Mouse (Mus musculus): ENCODE results near the gene Ncoa5.

The Ncoa5 gene

GRCm38 (mm10) chr2:165050826-165051548, 16.3 kb upstream of the Ncoa5 start:
- DNase-seq (ENCODE audit: low spot score in 2 of 2) = no peak

DNA sequence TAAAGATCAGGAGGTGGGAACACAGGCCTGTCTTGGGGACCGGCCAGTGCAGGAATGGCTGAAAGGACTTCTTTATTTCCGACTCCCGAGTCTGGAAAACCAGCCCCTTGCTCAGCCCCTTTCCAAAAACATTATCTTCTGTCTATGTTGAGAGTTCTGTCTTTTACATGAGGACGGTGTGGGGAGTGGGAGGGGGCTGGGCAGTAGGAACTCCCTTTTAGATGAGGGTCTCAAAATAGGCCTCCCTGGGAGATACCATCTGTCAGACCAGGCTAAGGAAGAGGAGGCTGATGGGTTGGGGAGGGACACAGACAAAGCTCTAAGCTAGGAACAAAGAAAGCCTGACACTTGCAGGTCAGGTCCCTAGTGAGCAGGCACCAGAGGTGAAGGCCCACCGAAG, 14.4 kb upstream of the Ncoa5 start:
- no peak for DNase-seq (ENCODE audit: low spot score in 2 of 2)

DNA sequence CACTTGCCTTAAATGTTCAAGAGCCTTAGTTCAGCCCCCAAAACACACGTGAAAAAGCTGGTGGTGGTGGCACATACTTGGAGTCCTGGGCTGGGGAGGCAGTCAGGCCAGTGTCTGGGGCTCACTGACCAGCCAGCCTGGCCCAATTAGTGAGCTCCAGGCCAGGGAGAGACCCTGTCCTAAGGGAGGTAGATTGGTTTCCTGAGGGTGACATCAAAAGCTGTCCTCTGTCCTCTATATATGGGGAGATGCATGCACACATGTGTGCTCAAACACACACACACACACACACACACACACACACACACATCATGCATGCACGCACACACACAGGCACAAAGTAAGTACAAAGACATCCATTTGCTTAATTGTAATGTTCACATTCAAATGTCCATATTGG, 9.1 kb upstream of the Ncoa5 start:
- DNase-seq (ENCODE audit: low spot score in 2 of 2) = no peak

DNA sequence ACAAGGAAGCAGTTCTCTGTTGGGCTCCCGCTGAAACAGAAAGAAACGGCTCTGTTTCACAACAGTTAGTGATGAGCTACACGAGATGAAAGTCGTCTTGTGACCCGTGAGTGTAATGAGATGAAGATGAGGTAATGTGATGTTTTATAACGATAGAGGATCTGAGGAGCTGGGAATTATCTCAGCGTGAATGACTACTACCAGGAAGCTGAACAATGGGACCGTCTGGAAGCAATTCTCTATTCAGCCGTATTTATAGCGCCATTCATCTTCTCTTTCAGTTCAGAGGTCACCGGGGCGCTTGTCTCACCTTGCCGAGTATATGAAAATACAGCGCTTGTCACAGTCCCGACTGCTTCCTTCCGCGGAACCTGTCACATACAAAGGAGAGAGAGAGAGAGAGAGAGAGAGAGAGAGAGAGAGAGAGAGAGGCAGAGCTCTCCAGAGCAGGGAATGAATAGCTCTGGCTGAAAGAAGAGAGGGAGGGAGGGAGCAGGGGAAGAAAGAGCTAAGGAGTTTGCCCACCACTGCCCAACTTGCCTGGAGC, 8.5 kb upstream of the Ncoa5 start:
- DNase-seq (ENCODE audit: low spot score in 2 of 2) = no peak

DNA sequence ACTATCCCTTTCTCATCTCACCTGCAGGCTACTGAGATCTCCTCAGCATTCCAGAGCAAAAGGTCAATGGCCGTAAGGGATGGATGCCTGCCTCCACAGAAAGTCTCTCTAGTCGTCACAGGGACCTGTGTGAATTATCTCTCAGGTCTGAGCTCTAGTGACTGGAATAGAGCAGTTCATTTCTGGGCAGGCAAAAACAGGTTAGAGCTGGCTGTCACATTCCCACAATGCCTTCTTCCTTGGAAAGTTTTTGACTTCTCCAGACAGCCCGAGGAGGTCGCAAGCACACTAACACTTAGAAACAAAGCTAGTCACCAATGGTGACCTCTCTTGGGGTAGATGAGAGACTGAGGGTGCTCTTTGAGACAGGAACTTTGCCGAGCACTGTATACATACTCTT, 7.5 kb upstream of the Ncoa5 start:
- DNase-seq (ENCODE audit: low spot score in 2 of 2) = no peak

- no peak for DNase-seq (ENCODE audit: low spot score in 2 of 2)
Measured at GRCm38 (mm10) chr2:165037415-165037814, 2.7 kb upstream of the Ncoa5 start.

- no peak for DNase-seq (ENCODE audit: low spot score in 2 of 2)
Measured at GRCm38 (mm10) chr2:165035058-165035431, 378 bp upstream of the Ncoa5 start.

GRCm38 (mm10) chr2:165033306-165033705, 1.4 kb downstream of the Ncoa5 start:
- peak; percentile 16 for DNase-seq (ENCODE audit: low spot score in 2 of 2)

DNA sequence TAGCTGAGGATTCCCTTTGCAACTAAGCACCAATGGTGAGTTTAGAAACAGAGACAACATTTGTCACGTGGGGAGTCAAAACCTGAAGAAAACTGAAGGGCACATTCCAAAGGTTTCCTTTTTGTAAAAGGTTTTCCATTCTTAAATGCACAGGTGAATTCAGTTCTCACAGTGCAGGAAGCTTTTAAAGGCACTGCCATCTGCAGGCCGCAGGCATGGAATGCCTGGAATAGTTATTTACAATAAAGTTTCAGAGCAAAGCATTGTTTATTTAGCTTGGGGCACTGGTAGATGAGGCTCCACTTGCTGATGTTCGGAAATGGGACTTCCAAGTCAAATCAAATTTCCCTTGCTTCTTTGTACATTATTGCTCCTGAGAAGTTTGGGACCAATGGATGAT, 2.1 kb downstream of the Ncoa5 start:
- DNase-seq (ENCODE audit: low spot score in 2 of 2) = no peak

GRCm38 (mm10) chr2:165027163-165027562, 7.5 kb downstream of the Ncoa5 start:
- DNase-seq (ENCODE audit: low spot score in 2 of 2) = no peak

- no peak for DNase-seq (ENCODE audit: low spot score in 2 of 2)
Measured at GRCm38 (mm10) chr2:165020490-165020889, 14.2 kb downstream of the Ncoa5 start.

GRCm38 (mm10) chr2:165014935-165015334, 19.7 kb downstream of the Ncoa5 start:
- DNase-seq (ENCODE audit: low spot score in 2 of 2) = no peak

- DNase-seq (ENCODE audit: low spot score in 2 of 2) = no peak
Measured at GRCm38 (mm10) chr2:165010351-165010750, 24.3 kb downstream of the Ncoa5 start.

GRCm38 (mm10) chr2:165009581-165009980, 25.1 kb downstream of the Ncoa5 start:
- no peak for DNase-seq (ENCODE audit: low spot score in 2 of 2)

- DNase-seq (ENCODE audit: low spot score in 2 of 2) = no peak
Measured at GRCm38 (mm10) chr2:165009161-165009560, 25.5 kb downstream of the Ncoa5 start.

GRCm38 (mm10) chr2:165007986-165008385, 26.7 kb downstream of the Ncoa5 start:
- DNase-seq (ENCODE audit: low spot score in 2 of 2) = no peak

GRCm38 (mm10) chr2:165006813-165007212, 27.9 kb downstream of the Ncoa5 start:
- DNase-seq (ENCODE audit: low spot score in 2 of 2) = no peak

GRCm38 (mm10) chr2:165004237-165004636, 30.4 kb downstream of the Ncoa5 start:
- no peak for DNase-seq (ENCODE audit: low spot score in 2 of 2)

GRCm38 (mm10) chr2:165003108-165003507, 31.6 kb downstream of the Ncoa5 start:
- DNase-seq (ENCODE audit: low spot score in 2 of 2) = no peak

DNA sequence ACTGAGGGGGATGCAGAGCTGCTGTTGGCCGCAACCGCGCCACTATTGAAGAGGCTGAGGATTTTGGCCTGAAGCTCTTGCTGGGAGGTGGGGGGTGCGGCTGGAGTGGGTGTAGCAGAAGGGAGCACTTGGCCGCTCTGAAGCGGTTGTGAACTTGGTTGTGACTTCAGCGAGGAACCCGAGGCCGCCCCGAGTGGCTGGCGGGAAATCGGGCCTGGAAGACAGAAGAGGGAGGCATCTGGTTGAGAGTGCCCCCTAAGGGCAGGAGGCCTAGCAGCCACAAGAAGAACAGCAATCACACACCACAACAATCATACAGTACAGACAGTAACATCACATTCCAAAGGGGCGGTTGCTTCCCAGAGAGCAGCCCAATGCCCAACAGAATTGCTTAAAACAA, 32.7 kb downstream of the Ncoa5 start:
- DNase-seq (ENCODE audit: low spot score in 2 of 2) = no peak

DNA sequence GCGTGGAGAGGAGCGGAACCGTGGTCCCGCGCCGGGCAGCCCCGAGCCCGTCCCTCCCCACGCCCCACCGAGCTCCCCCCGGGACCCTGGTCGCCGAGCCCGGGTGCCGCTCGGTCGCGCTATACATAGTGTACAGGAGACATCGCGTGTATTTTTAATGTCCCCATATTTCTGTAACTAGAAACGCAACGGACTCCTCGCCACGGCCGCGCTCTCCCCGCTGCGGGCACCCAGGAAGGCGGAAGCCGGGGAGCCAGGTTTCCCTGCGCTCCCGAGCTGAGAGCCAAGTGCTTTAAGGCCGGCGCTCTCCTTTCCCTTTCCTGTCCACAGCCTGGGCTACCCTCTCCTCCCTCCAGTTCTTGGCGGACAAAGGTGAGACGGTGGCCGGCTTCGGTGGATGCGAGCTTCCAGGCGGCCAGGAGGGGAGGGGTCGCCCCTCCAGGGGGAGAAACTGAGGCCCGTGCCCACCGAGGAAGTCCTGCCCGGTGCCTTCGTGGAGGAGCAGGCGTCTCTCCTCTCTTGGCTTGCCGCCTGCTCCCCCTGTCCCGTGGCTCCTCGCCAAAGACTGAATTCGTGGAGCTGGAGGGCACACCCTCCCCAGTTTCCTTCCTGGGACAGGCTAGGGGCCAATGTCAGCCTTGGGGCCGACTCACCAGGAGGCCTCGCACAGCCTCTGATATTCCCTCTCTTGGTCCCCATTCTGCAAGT, 36.8 kb downstream of the Ncoa5 start:
- no peak for DNase-seq (ENCODE audit: low spot score in 2 of 2)

DNA sequence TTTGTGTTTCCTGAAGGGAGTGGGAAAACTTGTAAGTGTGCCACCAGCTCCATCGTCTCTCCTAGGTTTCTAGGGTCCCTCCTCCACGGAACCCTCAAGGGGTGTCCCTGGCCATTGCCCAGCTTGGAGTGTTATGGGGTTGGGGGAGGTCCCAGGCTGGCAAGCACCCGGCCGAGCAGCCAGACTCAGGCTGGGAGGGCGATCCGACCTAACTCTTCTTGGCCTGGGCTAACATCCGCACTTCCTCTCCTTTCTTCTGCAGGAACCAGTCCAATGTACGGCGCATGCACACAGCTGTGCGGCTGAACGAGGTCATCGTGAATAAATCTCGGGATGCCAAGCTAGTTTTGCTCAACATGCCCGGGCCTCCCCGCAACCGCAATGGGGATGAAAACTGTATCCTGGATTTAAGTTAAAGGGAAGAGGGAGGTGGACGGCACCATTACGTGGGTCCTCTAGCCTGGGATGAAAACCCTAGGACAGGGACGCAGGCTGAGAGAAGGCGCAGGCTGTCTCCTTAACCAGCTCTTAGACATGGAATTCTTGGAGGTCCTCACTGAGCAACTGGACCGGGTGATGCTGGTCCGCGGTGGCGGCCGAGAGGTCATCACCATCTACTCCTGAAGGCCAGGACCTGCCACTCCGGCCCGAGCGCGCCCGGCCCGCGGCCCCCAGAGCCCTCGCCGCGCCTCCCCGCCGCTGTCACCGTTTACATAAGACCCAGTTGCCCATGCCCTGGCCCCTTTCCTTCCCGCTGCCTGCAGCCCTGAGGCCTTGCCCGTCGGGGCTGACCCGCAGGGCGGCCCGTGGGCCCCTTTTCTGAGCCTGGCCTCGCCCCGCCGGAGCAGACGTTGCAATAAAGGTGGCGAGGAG, 37.6 kb downstream of the Ncoa5 start:
- DNase-seq (ENCODE audit: low spot score in 2 of 2) = no peak
